Mouse (Mus musculus): ENCODE results near the gene Trabd2b. TPM values are rescaled to one million over a fixed set of nuclear protein-coding genes. Genes with fewer than 3 reads are reported as not detected.

Trabd2b gene
- total and polyA plus RNA-seq, 3 experiments, result not detected

GRCm38 (mm10) chr4:114367840-114368239 is 38.7 kb upstream of the Trabd2b start:
- no peak overlapping the region for H3K27ac ChIP-seq (ENCODE audit: control insufficient read depth, low read depth, low read length)
- H3K4me1 ChIP-seq (ENCODE audit: control insufficient read depth in 1 of 2, insufficient read depth in 2 of 2, low read length in 2 of 2), result no peaks in the 10 kb centered on the region
- no peaks in the 10 kb centered on the region for H3K27me3 ChIP-seq (ENCODE audit: control insufficient read depth in 1 of 2, insufficient read depth in 2 of 2, low read length in 2 of 2)
- no peaks in the 10 kb centered on the region for H3K79me2 ChIP-seq (ENCODE audit: control insufficient read depth, insufficient read depth, low read length, poor library complexity)
- TF ChIP-seq ELF1 (IDR thresholded peaks at IDR 0.05; ENCODE audit: low read depth, low read length), result no peak
- TF ChIP-seq POLR2A (IDR thresholded peaks at IDR 0.05; ENCODE audit: control insufficient read depth in 1 of 2, insufficient read depth in 1 of 2, low read depth in 1 of 2, low read length in 2 of 2, poor library complexity in 1 of 2), result no peak
- no peak for TF ChIP-seq TCF12 (IDR thresholded peaks at IDR 0.05; ENCODE audit: low read depth, low read length)
- no peak for TF ChIP-seq MAZ (IDR thresholded peaks at IDR 0.05; ENCODE audit: low read depth, low read length)
- TF ChIP-seq GATA1 (IDR thresholded peaks at IDR 0.05; ENCODE audit: low read depth, low read length), result no peak
- no peak for TF ChIP-seq USF1 (IDR thresholded peaks at IDR 0.05; ENCODE audit: low read depth, low read length)
- TF ChIP-seq BHLHE40 (IDR thresholded peaks at IDR 0.05; ENCODE audit: borderline replicate concordance, low read depth, low read length), result no peak
- no peak for TF ChIP-seq ZMIZ1 (IDR thresholded peaks at IDR 0.05; ENCODE audit: low read depth, low read length)
- TF ChIP-seq NELFE (IDR thresholded peaks at IDR 0.05; ENCODE audit: low read depth, low read length), result no peak
- TF ChIP-seq POLR2AphosphoS2 (IDR thresholded peaks at IDR 0.05; ENCODE audit: low read length), result no peak
- no peak for TF ChIP-seq MYC (IDR thresholded peaks at IDR 0.05; ENCODE audit: low read depth, low read length)
- TF ChIP-seq MAFK (IDR thresholded peaks at IDR 0.05; ENCODE audit: borderline replicate concordance, low read depth, low read length), result no peak
- no peak for TF ChIP-seq POLR2AphosphoS5 (IDR thresholded peaks at IDR 0.05; ENCODE audit: borderline replicate concordance, low read depth, low read length)
- TF ChIP-seq RAD21 (IDR thresholded peaks at IDR 0.05; ENCODE audit: low read depth, low read length), result no peak
- TF ChIP-seq CTCF (IDR thresholded peaks at IDR 0.05 in 2 of 3, conservative IDR thresholded peaks at IDR 0.05 in 1 of 3; ENCODE audit: control insufficient read depth in 1 of 3, insufficient read depth in 1 of 3, low read depth in 2 of 3, low read length in 3 of 3, poor library complexity in 1 of 3, severe bottlenecking in 1 of 3), result no peak
- TF ChIP-seq TBP (IDR thresholded peaks at IDR 0.05; ENCODE audit: low read depth, low read length), result no peak
- no peak for TF ChIP-seq MYB (IDR thresholded peaks at IDR 0.05; ENCODE audit: low read depth, low read length)
- TF ChIP-seq MXI1 (IDR thresholded peaks at IDR 0.05; ENCODE audit: low read depth, low read length), result no peak
- TF ChIP-seq CHD1 (IDR thresholded peaks at IDR 0.05; ENCODE audit: low read depth, low read length), result no peak
- no peaks in the 10 kb centered on the region for H3K9me3 ChIP-seq (replicated peaks; ENCODE audit: insufficient read depth, low read length)
- no peak overlapping the region for H3K9ac ChIP-seq (ENCODE audit: control insufficient read depth, low read depth, low read length, poor library complexity, severe bottlenecking)
- DNase-seq (ENCODE audit: low read depth, low spot score), result no peak
- no peak overlapping the region for H3K4me3 ChIP-seq (ENCODE audit: control insufficient read depth in 1 of 2, insufficient read depth in 1 of 2, low read depth in 2 of 2, low read length in 2 of 2)
- no peaks in the 10 kb centered on the region for H3K36me3 ChIP-seq (ENCODE audit: control insufficient read depth in 1 of 2, insufficient read depth in 2 of 2, low read length in 2 of 2)

- Histone ChIP-seq H3K36me3 (ENCODE audit: control insufficient read depth in 1 of 2, insufficient read depth in 2 of 2, low read length in 2 of 2) (no peaks in the 10 kb centered on the region), H3K27ac (ENCODE audit: control insufficient read depth, low read depth, low read length) (no peak overlapping the region), H3K4me1 (ENCODE audit: control insufficient read depth in 1 of 2, insufficient read depth in 2 of 2, low read length in 2 of 2) (no peaks in the 10 kb centered on the region), H3K9ac (ENCODE audit: control insufficient read depth, low read depth, low read length, poor library complexity, severe bottlenecking) (no peak overlapping the region), H3K9me3 (replicated peaks; ENCODE audit: insufficient read depth, low read length) (no peaks in the 10 kb centered on the region), H3K27me3 (ENCODE audit: control insufficient read depth in 1 of 2, insufficient read depth in 2 of 2, low read length in 2 of 2) (no peaks in the 10 kb centered on the region), H3K4me3 (ENCODE audit: control insufficient read depth in 1 of 2, insufficient read depth in 1 of 2, low read depth in 2 of 2, low read length in 2 of 2) (no peak overlapping the region), H3K79me2 (ENCODE audit: control insufficient read depth, insufficient read depth, low read length, poor library complexity) (no peaks in the 10 kb centered on the region)
- TF ChIP-seq RAD21 (IDR thresholded peaks at IDR 0.05; ENCODE audit: low read depth, low read length), result no peak
- no peak for TF ChIP-seq CHD1 (IDR thresholded peaks at IDR 0.05; ENCODE audit: low read depth, low read length)
- TF ChIP-seq HCFC1 (IDR thresholded peaks at IDR 0.05; ENCODE audit: low read depth, low read length), result no peak
- TF ChIP-seq GABPA (IDR thresholded peaks at IDR 0.05; ENCODE audit: low read depth, low read length), result no peak
- TF ChIP-seq SIN3A (IDR thresholded peaks at IDR 0.05; ENCODE audit: low read length), result no peak
- no peak for TF ChIP-seq CTCF (IDR thresholded peaks at IDR 0.05 in 2 of 3, conservative IDR thresholded peaks at IDR 0.05 in 1 of 3; ENCODE audit: control insufficient read depth in 1 of 3, insufficient read depth in 1 of 3, low read depth in 2 of 3, low read length in 3 of 3, poor library complexity in 1 of 3, severe bottlenecking in 1 of 3)
- TF ChIP-seq NELFE (IDR thresholded peaks at IDR 0.05; ENCODE audit: low read depth, low read length), result no peak
- no peak for TF ChIP-seq ZMIZ1 (IDR thresholded peaks at IDR 0.05; ENCODE audit: low read depth, low read length)
- no peak for TF ChIP-seq BHLHE40 (IDR thresholded peaks at IDR 0.05; ENCODE audit: borderline replicate concordance, low read depth, low read length)
- TF ChIP-seq POLR2A (IDR thresholded peaks at IDR 0.05; ENCODE audit: control insufficient read depth in 1 of 2, insufficient read depth in 1 of 2, low read depth in 1 of 2, low read length in 2 of 2, poor library complexity in 1 of 2), result no peak
- no peak for TF ChIP-seq MXI1 (IDR thresholded peaks at IDR 0.05; ENCODE audit: low read depth, low read length)
- no peak for TF ChIP-seq NRF1 (IDR thresholded peaks at IDR 0.05; ENCODE audit: insufficient read depth, low read depth, low read length, poor library complexity, severe bottlenecking)
- no peak for TF ChIP-seq EP300 (IDR thresholded peaks at IDR 0.05; ENCODE audit: low read depth in 1 of 2, low read length in 2 of 2)
- no peak for TF ChIP-seq TAL1 (IDR thresholded peaks at IDR 0.05; ENCODE audit: low read length)
- TF ChIP-seq JUND (IDR thresholded peaks at IDR 0.05; ENCODE audit: low read depth, low read length), result no peak
- no peak for TF ChIP-seq UBTF (IDR thresholded peaks at IDR 0.05; ENCODE audit: borderline replicate concordance, insufficient read depth, low read depth, low read length)
- TF ChIP-seq ZC3H11A (IDR thresholded peaks at IDR 0.05; ENCODE audit: low read depth, low read length), result no peak
- TF ChIP-seq GATA1 (IDR thresholded peaks at IDR 0.05; ENCODE audit: low read depth, low read length), result no peak
- TF ChIP-seq TCF12 (IDR thresholded peaks at IDR 0.05; ENCODE audit: low read depth, low read length), result no peak
- TF ChIP-seq CHD2 (IDR thresholded peaks at IDR 0.05; ENCODE audit: low read length), result no peak
- DNase-seq (ENCODE audit: low read depth, low spot score), result no peak
These were observed 36.9 kb upstream of the Trabd2b start for GRCm38 (mm10) chr4:114369591-114369990.
